Mouse (Mus musculus) heart, adult 8-10 months (tissue): ENCODE measurements around the gene Lst1. TPM values are rescaled to one million over a fixed set of nuclear protein-coding genes. Genes with fewer than 3 reads are reported as not detected.
A peak's percentile ranks its signal among the peaks of the same experiment; 100 is the strongest.

Source experiments
- DNase-seq: peaks from one replicate; pipeline ENCODE4 v3.0.0; 2022; ENCODE audit warnings: low spot score
- total RNA-seq, 4 experiments: library from RNA; stranded (reverse); gene quantifications; 2 replicates each; pipeline ENCODE4 v1.2.4; 2022

Gene Lst1
- total RNA-seq, 4 experiments from 2014 or later: 1.8 to 3.6 (median 2.6) TPM

DNA sequence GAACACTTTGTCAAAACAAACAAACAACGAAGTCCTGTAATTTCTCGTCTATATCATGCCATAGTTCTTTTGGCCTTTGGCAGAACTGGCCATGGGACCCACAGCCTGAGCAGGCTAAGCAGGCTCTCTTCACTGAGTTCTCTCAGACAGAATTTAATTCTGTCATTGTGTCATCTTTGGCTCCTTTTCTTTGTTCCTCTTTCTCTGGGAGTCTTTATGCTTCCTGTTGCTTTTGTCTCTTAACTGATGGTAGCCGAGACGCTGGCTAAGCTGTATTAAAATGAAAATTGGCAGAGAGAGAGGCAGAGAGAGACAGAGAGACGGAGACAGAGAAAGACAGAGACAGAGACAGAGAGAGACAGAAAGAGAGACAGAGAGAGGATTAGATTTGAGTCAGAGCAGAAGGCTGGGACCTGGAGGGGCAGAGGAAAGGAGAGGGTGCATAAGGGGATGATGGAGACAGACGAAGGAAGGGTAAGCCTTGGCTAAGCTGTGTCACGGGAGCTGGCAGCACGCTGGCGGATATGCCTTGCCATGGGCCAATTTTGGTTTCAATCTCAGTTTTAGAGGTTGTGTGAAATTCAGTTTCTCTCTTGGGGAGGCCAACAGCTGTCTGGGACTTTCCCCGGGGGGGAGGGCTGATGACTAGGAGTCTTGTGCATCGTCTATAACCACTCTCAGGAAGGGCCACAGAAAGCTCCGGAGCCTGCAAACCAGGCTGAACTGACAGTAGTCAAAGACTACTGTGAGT lies 21.7 kb upstream of the Lst1 start:
- no peak for DNase-seq

GRCm38 (mm10) chr17:35205380-35205769 lies 17.1 kb upstream of the Lst1 start:
- no peak for DNase-seq

DNA sequence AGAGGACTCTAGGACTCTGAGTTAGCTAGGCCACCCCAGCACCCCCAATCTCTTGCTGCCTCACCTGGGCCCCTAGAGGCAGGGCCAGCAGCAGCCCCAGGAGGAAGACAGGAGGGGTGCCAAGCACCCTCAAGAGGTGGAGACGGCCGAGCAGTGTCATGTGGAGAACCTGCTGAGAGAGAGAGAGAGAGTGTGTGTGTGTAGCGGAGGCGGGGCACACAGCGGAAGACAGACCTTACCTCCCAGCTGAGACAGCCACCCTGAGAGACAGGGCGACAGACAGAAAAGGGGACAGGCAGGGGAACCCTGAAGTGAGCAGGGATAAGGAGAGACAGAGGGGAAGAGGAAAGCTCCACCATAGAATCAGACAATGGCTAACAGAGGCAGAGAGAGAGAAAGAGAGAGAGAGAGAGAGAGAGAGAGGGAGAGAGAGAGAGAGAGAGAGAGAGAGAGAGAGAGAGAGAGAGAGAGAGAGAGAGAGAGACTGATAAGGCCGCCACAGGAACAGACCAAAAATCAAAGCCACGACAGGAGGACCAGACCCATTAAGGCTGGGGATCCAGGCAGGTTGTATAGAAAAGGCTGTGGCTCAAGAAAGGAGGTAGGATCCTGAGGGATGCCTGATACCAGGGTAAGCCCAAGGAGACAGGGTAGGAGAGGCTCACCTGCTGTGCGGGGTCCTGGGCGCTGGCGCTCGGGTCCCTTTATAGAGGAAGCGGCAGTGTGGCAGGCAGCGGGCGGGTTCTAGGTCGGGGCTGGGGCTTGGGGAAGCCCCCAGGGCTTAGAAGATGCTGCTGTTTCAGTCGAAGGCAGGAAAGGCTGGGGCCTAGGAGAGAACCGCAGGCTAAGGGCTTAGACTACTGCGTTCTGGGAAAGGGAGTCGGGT lies 16.5 kb upstream of the Lst1 start, which contains the start of gene Lta:
Gene Lta, minus strand, starts transcription at position 858 of the 886 bp plus-strand sequence.
- DNase-seq: no peak

DNA sequence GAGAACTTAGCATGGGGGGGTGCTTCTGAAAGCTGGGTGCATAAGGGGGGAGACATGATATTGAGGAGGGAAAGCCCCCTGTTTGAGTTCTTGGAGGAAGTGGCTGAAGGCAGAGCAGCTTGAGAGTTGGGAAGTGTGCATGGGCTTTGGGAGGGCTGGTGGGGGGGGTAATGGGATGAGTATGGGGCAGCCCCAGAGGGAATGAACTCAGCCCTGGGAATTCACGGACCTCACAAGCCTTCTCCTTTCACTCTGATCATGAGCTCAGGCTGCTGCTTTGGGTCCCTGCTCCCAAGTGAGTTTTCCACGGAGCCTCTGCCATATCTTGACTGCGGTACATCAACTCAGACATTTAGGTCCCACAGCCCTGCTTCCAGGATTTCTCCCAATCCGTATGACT lies 14.2 kb upstream of the Lst1 start:
- no peak for DNase-seq

GRCm38 (mm10) chr17:35201787-35202186 lies 13.5 kb upstream of the Lst1 start, which contains the start of gene Tnf:
TSS of gene Tnf (minus strand) at chr17:35202007.
- DNase-seq: peak; percentile 84

GRCm38 (mm10) chr17:35201128-35201527 lies 12.9 kb upstream of the Lst1 start:
- no peak for DNase-seq

DNA sequence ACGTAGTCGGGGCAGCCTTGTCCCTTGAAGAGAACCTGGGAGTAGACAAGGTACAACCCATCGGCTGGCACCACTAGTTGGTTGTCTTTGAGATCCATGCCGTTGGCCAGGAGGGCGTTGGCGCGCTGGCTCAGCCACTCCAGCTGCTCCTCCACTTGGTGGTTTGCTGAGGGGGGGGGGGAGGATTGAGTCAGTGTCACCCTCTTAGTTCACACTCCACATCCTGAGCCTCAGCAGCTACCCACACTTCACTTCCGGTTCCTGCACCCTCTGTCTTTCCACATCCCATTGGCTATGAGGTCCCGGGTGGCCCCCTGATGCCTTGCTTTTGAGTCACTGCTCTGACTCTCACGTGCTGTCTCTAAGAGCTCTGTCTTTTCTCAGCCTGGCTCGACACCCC lies 12.2 kb upstream of the Lst1 start:
- DNase-seq: no peak

DNA sequence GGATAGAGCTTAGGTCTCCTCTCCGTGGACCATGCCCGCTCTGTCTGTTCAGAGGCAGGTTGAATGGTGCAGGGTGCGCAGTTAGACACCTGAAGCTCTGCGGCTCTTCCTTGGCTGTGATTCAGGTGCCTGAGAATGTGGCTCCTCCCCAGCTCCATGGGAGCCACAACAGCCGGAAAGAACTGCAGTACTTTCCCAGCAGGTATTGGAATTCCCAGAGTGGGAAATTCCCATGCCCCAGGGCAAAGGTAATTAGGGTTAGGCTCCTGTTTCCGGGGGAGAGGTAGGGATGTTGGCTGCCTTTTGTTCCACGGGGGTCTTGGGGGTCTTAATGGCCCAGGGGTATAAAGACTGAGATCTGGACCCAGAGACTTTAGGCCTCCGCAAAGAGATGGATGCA lies 10.7 kb upstream of the Lst1 start:
- DNase-seq: no peak

GRCm38 (mm10) chr17:35198029-35198428 lies 9.8 kb upstream of the Lst1 start:
- DNase-seq: no peak

DNA sequence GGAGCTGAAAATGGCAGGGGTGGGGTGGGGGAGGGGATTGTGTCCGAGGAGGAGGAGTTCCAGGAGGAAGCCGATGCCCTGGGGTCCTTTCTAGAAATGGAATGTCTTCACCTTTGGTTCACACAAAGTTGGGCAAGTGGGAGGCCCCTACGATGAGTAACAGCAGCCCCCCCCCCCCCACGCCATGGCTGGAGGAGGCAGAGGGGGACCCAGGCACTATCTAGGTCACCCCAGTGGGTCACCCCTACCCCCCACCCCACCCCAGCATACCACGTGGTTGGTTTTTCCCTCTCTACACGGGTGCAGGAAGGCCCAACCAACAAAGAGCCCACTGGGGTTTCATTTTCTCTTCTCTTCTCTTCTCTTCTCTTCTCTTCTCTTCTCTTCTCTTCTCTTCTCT lies 8.9 kb upstream of the Lst1 start:
- no peak for DNase-seq

- no peak for DNase-seq
These were observed 8.0 kb upstream of the Lst1 start for GRCm38 (mm10) chr17:35196321-35196641.

DNA sequence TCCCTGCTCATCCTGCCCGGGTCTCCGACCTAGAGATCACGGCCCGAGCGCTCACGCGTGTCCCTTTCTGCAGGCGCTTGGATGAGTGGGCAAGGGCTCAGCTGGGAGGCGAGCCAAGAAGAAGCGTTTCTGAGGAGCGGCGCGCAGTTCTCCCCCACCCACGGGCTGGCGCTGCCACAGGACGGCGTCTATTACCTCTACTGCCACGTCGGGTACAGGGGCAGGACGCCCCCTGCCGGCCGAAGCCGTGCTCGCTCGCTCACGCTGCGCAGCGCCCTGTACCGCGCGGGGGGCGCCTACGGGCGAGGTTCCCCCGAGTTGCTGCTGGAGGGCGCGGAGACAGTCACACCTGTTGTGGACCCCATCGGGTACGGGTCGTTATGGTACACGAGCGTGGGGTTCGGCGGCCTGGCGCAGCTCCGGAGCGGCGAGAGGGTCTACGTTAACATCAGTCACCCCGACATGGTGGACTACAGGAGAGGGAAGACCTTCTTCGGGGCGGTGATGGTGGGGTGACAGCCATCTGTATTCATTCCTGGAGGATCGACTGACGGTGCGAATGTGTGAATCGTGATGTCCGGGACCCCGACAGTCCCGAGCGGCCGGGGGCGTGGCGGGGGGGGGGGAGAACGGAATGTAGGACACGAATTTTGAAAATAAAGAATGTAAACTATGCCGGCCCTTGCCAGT lies 7.5 kb upstream of the Lst1 start:
- DNase-seq: no peak

GRCm38 (mm10) chr17:35194844-35195630 lies 6.8 kb upstream of the Lst1 start:
- no peak for DNase-seq

- no peak for DNase-seq
These were observed 5.9 kb upstream of the Lst1 start, which contains the start of gene Ltb for GRCm38 (mm10) chr17:35193881-35194843. TSS of gene Ltb (plus strand) at chr17:35194439.

GRCm38 (mm10) chr17:35192924-35193323 lies 4.7 kb upstream of the Lst1 start:
- no peak for DNase-seq

- no peak for DNase-seq
These were observed 3.5 kb upstream of the Lst1 start for GRCm38 (mm10) chr17:35191723-35192122.

DNA sequence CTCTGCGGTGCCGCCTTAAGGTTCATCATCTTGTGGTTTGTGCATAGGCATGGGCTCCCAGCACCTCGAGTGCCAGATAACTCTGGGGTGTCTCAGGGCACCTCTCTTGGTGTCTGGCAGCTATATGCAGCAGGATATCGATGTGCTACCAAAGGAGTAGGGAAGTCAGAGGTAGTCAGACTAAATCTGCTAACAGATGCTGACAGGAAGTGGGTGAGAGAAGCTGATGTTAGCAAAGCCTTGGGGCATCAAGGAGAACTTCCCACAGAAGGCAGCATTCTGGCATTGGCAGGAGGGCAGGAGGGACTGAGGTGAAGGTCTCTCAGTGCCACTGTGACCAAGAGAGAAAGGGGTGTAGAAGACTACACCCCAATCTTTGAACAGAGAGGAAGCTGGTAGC lies 1.9 kb upstream of the Lst1 start:
- DNase-seq: no peak

DNA sequence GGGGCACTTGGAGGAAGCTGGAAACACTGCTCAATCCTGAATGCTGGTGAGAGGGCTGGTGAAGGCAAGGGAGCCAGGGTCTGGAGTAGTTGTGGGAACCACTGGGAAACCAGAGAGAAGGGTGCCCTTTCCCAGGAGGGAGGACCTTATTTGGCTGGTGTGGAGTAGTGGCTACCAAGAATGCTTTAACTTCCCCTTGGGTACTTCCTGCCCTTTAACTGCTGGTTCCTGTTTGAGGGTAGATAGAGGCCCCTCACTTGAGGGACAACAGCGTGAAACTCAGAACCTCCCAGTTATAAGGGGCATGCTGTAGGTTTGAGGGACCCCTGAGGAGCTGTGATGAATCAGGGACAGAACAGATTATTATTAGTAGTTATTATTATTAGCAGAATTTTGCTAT lies 947 bp upstream of the Lst1 start:
- DNase-seq: no peak

- no peak for DNase-seq
These were observed 894 bp downstream of the Lst1 start for GRCm38 (mm10) chr17:35187345-35187744.

GRCm38 (mm10) chr17:35186681-35187080 lies 1.6 kb downstream of the Lst1 start:
- no peak for DNase-seq
